ENCODE assay signal across 27 mouse cellular contexts in genomic region chr11:9591757-9592316, GRCm38 (mm10).
DNase-seq lines count a peak whose midpoint lies in the region; ATAC-seq and TF ChIP-seq lines count a peak whose summit lies in the region.
"Had no signal": no experiment of that assay in that cellular context is flagged by ENCODE, and none has a peak within 500 bp of the region (broad histone marks: within the 10 kb centered on the region; RNA-seq: fewer than 3 reads in every experiment).

No protein-coding gene starts in this region.

- peak; percentile 66; the same call in 1 of the 2 replicates for ATAC-seq in midbrain, embryonic 12.5 days (ENCODE audit: low FRiP score, low read depth)
- ATAC-seq in forebrain, embryonic 12.5 days (ENCODE audit: low FRiP score) = peak; percentile 82; the same call in 1 of the 2 replicates
- peak; percentile 69; the same call in 1 of the 2 replicates for ATAC-seq in forebrain, postnatal 0 days
- ATAC-seq: activated CD4-positive, CD25-positive, alpha-beta regulatory T cell, adult 4 months; liver, embryonic 12.5 days; liver, postnatal 0 days had no signal

- H3K4me3 ChIP-seq in midbrain, embryonic 12.5 days = no peak overlapping the region
- no peak overlapping the region for H3K4me3 ChIP-seq in midbrain, embryonic 10.5 days
- no peak overlapping the region for H3K4me3 ChIP-seq in forebrain, embryonic 12.5 days (replicated peaks)
- H3K4me3 ChIP-seq in forebrain, postnatal 0 days (ENCODE audit: low read depth, low read length) = no peak overlapping the region
- H3K4me3 ChIP-seq: gastrocnemius, adult 2 months; heart, embryonic 13.5 days; hindbrain, embryonic 10.5 days; liver, embryonic 12.5 days; neural tube, embryonic 15.5 days had no signal

- H3K9me3 ChIP-seq in midbrain, embryonic 12.5 days = no peaks in the 10 kb centered on the region
- H3K9me3 ChIP-seq in midbrain, embryonic 10.5 days (replicated peaks) = no peaks in the 10 kb centered on the region
- H3K9me3 ChIP-seq in forebrain, embryonic 12.5 days = no peaks in the 10 kb centered on the region
- H3K9me3 ChIP-seq in forebrain, postnatal 0 days (ENCODE audit: low read length) = no peaks in the 10 kb centered on the region
- H3K9me3 ChIP-seq: heart, embryonic 13.5 days; hindbrain, embryonic 10.5 days; liver, embryonic 12.5 days; neural tube, embryonic 15.5 days had no signal

- no peak overlapping the region for H3K27ac ChIP-seq in midbrain, embryonic 12.5 days (replicated peaks)
- H3K27ac ChIP-seq in midbrain, embryonic 10.5 days (replicated peaks) = no peak overlapping the region
- no peak overlapping the region for H3K27ac ChIP-seq in forebrain, embryonic 12.5 days
- H3K27ac ChIP-seq in forebrain, postnatal 0 days (ENCODE audit: low read depth, low read length) = no peak overlapping the region
- H3K27ac ChIP-seq: gastrocnemius, adult 2 months; heart, embryonic 13.5 days; hindbrain, embryonic 10.5 days; liver, embryonic 12.5 days; neural tube, embryonic 15.5 days had no signal

- no peaks in the 10 kb centered on the region for H3K36me3 ChIP-seq in midbrain, embryonic 12.5 days
- no peaks in the 10 kb centered on the region for H3K36me3 ChIP-seq in midbrain, embryonic 10.5 days
- no peaks in the 10 kb centered on the region for H3K36me3 ChIP-seq in forebrain, embryonic 12.5 days (replicated peaks)
- H3K36me3 ChIP-seq in forebrain, postnatal 0 days (ENCODE audit: insufficient read depth) = no peaks in the 10 kb centered on the region
- H3K36me3 ChIP-seq: heart, embryonic 13.5 days; hindbrain, embryonic 10.5 days; liver, embryonic 12.5 days; neural tube, embryonic 15.5 days had no signal

- no peaks in the 10 kb centered on the region for H3K27me3 ChIP-seq in midbrain, embryonic 12.5 days
- H3K27me3 ChIP-seq in midbrain, embryonic 10.5 days (ENCODE audit: low read depth, poor library complexity, severe bottlenecking) = no peaks in the 10 kb centered on the region
- H3K27me3 ChIP-seq in forebrain, embryonic 12.5 days = no peaks in the 10 kb centered on the region
- no peaks in the 10 kb centered on the region for H3K27me3 ChIP-seq in forebrain, postnatal 0 days (ENCODE audit: insufficient read depth, low read length)
- H3K27me3 ChIP-seq: heart, embryonic 13.5 days; liver, embryonic 12.5 days; neural tube, embryonic 15.5 days had no signal

- DNase-seq in midbrain, embryonic 10.5 days (ENCODE audit: low spot score) = no peak
- DNase-seq in brain, adult 2 months (ENCODE audit: low read depth, low spot score) = peak; percentile 4
- DNase-seq in forebrain, postnatal 0 days = peak; percentile 34
- DNase-seq in embryo, embryonic 10 days (ENCODE audit: low spot score) = no peak
- no peak for DNase-seq in heart, adult 18-20 months
- DNase-seq: adrenal gland, adult 2 months; adrenal gland, postnatal 36 days; B cell, adult 2 months; cerebellum, adult 8-10 months; cerebellum, postnatal 25 days; gastrocnemius, adult 2 months; gastrocnemius, postnatal 36 days; heart, postnatal 10 days; kidney, adult 11 months; kidney, postnatal 4 days; liver, postnatal 0 days; lung, postnatal 36 days; right cerebral cortex, adult 18-20 months; spleen, adult 18-20 months; thymus, postnatal 25 days had no signal

- no peak for TF ChIP-seq CTCF in forebrain, postnatal 0 days (IDR thresholded peaks at IDR 0.05; ENCODE audit: low read depth)

- WGBS in midbrain, embryonic 12.5 days = 71% methylated on average over 1 of the region's 1 CpGs
- WGBS in midbrain, embryonic 10.5 days = 77% methylated on average over 1 of the region's 1 CpGs
- 38% methylated on average over 1 of the region's 1 CpGs for WGBS in forebrain, embryonic 12.5 days
- WGBS in forebrain, postnatal 0 days = 11% methylated on average over 1 of the region's 1 CpGs

- H3K9ac ChIP-seq in midbrain, embryonic 12.5 days (replicated peaks) = no peak overlapping the region
- H3K9ac ChIP-seq in forebrain, embryonic 12.5 days = no peak overlapping the region
- no peak overlapping the region for H3K9ac ChIP-seq in forebrain, postnatal 0 days
- H3K9ac ChIP-seq: heart, embryonic 13.5 days; liver, embryonic 12.5 days; liver, postnatal 0 days; neural tube, embryonic 15.5 days had no signal

- H3K4me2 ChIP-seq in midbrain, embryonic 12.5 days (replicated peaks) = no peak overlapping the region
- H3K4me2 ChIP-seq in forebrain, embryonic 12.5 days = no peak overlapping the region
- H3K4me2 ChIP-seq in forebrain, postnatal 0 days (ENCODE audit: low read depth) = no peak overlapping the region
- H3K4me2 ChIP-seq: heart, embryonic 13.5 days; liver, embryonic 12.5 days; neural tube, embryonic 15.5 days had no signal

- no peaks in the 10 kb centered on the region for H3K4me1 ChIP-seq in midbrain, embryonic 12.5 days
- H3K4me1 ChIP-seq in midbrain, embryonic 10.5 days = no peaks in the 10 kb centered on the region
- H3K4me1 ChIP-seq in forebrain, embryonic 12.5 days = no peaks in the 10 kb centered on the region
- H3K4me1 ChIP-seq in forebrain, postnatal 0 days (ENCODE audit: insufficient read depth) = no peaks in the 10 kb centered on the region
- H3K4me1 ChIP-seq: heart, embryonic 13.5 days; hindbrain, embryonic 10.5 days; liver, embryonic 12.5 days; neural tube, embryonic 15.5 days had no signal

Comparison
In these comparisons a context has a peak if more than half of its experiments do, and no peak if none do; other contexts are left out.
1. DNase-seq: peak in brain, adult 2 months (single experiment) and forebrain, postnatal 0 days (single experiment); none in midbrain, embryonic 10.5 days (single experiment), embryo, embryonic 10 days (single experiment) and heart, adult 18-20 months (0 of 2).
2. Peak in every context shown above with its lines, with median percentiles within 50 percentile points of each other: ATAC-seq.